In the genomic region with DNA sequence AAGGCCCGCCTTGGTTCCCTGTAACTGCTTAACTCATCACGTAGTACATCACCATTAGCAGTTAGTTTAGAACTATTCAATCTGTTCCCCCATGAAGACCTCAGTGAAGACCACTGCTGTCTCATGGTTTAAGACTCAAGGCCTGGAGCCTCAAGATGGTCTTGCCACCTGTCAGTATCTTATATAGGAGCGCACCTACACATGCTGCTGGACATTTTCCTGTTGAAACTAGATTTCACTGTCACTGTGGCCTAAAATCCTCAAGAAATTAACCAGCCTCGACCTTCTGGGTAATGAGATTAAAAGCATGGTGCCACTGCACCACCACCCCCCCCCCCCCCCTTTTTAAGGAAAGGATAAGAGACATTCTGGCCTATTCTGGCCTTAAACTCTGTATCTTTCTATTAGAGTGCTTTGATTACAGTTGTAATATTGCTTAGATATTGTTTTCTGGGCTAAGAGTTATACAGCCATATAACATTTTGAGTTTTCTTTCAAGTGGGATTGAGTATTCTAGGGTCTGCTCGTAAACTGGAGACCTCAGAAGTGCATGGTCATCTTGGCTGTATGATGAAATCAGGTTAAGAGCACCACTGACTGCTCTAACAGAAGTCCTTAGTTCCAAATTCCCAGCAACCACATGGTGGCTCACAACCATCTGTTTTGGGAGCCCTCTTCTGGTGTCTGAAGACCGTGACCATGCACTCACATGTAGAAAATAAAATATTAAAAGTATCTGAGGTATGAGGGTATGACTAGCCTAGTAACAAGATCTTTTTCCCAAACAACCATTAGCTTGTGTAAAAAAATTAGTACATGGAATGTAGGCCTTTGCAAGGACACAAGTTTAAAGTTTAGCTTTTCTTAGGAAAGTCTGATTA, we compare ENCODE assay signal across 13 mouse cellular contexts. TPM values are rescaled to one million over a fixed set of nuclear protein-coding genes. Genes with fewer than 3 reads are reported as not detected.
DNase-seq lines count a peak whose midpoint lies in the region; ATAC-seq and TF ChIP-seq lines count a peak whose summit lies in the region.
"Had no signal": no experiment of that assay in that cellular context is flagged by ENCODE, and none has a peak within 500 bp of the region (broad histone marks: within the 10 kb centered on the region; RNA-seq: fewer than 3 reads in every experiment).

No protein-coding gene starts in this region.

- no peak overlapping the region for H3K27ac ChIP-seq in layer of hippocampus, adult 2 months
- H3K27ac ChIP-seq in liver, postnatal 0 days (ENCODE audit: low read depth): no peak overlapping the region
- no peak overlapping the region; the same call in 1 of the 2 replicates for H3K27ac ChIP-seq in kidney, embryonic 15.5 days
- H3K27ac ChIP-seq: hindbrain, embryonic 12.5 days had no signal

- 0 out of 2 replicates have a peak, but pooled peaks have one; percentile 16 for TF ChIP-seq CTCF in layer of hippocampus, adult 2 months (conservative IDR thresholded peaks at IDR 0.05)
- TF ChIP-seq CTCF in C2C12 (IDR thresholded peaks at IDR 0.05; ENCODE audit: control insufficient read depth, insufficient read depth, insufficient read length): no peak
- 0 out of 2 replicates have a peak, but pooled peaks have one; percentile 6 for TF ChIP-seq CTCF in liver, postnatal 0 days (IDR thresholded peaks at IDR 0.05; ENCODE audit: low read depth)

- peaks cover 24% of the 10 kb centered on the region for H3K4me1 ChIP-seq in liver, postnatal 0 days (ENCODE audit: insufficient read depth)
- peaks cover 54% of the 10 kb centered on the region for H3K4me1 ChIP-seq in kidney, embryonic 15.5 days

- 72% methylated on average over 6 of the region's 6 CpGs for WGBS in liver, postnatal 0 days (ENCODE audit: insufficient replicate concordance)
- whole genome bisulfite sequencing in kidney, embryonic 15.5 days: 84% methylated on average over 6 of the region's 6 CpGs

- DNase-seq in layer of hippocampus, adult 2 months (ENCODE audit: low spot score in 2 of 2): no peak
- no peak for DNase-seq in layer of hippocampus, adult 18-20 months (ENCODE audit: low spot score in 2 of 2)
- peak; percentile 39 for DNase-seq in brain, adult 2 months (ENCODE audit: low read depth, low spot score)
- no peak for DNase-seq in liver, postnatal 0 days
- DNase-seq in frontal cortex, postnatal 10 days (ENCODE audit: low spot score in 2 of 2): no peak
- no peak for DNase-seq in right cerebral cortex, postnatal 14 days
- DNase-seq: cerebellum, adult 2 months; kidney, postnatal 36 days; lung, postnatal 10 days had no signal

- peaks cover 63% of the 10 kb centered on the region for H3K79me3 ChIP-seq in C2C12 (ENCODE audit: low read depth)

- H3K9ac ChIP-seq in liver, postnatal 0 days (replicated peaks): no peak overlapping the region
- H3K9ac ChIP-seq in kidney, embryonic 15.5 days: no peak overlapping the region

- no peak for TF ChIP-seq EP300 in liver, postnatal 0 days (IDR thresholded peaks at IDR 0.05; ENCODE audit: low read depth)

- peaks cover 84% of the 10 kb centered on the region for H3K79me2 ChIP-seq in C2C12 (ENCODE audit: control insufficient read depth, insufficient read depth)

- H3K36me3 ChIP-seq in C2C12 (ENCODE audit: control insufficient read depth, insufficient read depth): peaks cover 63% of the 10 kb centered on the region
- H3K36me3 ChIP-seq in liver, postnatal 0 days (replicated peaks; ENCODE audit: insufficient read depth, low read length): peaks cover 38% of the 10 kb centered on the region
- H3K36me3 ChIP-seq in kidney, embryonic 15.5 days: peaks cover 49% of the 10 kb centered on the region

- no peak overlapping the region for H3K4me2 ChIP-seq in liver, postnatal 0 days (ENCODE audit: low read depth, low read length)
- H3K4me2 ChIP-seq in kidney, embryonic 15.5 days: no peak overlapping the region

- no peaks in the 10 kb centered on the region for H3K9me3 ChIP-seq in liver, postnatal 0 days (ENCODE audit: low read length)
- no peaks in the 10 kb centered on the region for H3K9me3 ChIP-seq in kidney, embryonic 15.5 days (replicated peaks)
- H3K9me3 ChIP-seq: hindbrain, embryonic 12.5 days had no signal

- no peaks in the 10 kb centered on the region for H3K27me3 ChIP-seq in C2C12 (ENCODE audit: control insufficient read depth, insufficient read depth, insufficient read length)
- H3K27me3 ChIP-seq in liver, postnatal 0 days (ENCODE audit: insufficient read depth, low read length): no peaks in the 10 kb centered on the region
- no peaks in the 10 kb centered on the region for H3K27me3 ChIP-seq in kidney, embryonic 15.5 days
- H3K27me3 ChIP-seq: hindbrain, embryonic 12.5 days had no signal

- no peak for ATAC-seq in liver, postnatal 0 days
- ATAC-seq in kidney, embryonic 15.5 days (replicated peaks; ENCODE audit: low FRiP score): no peak
- ATAC-seq: intestine, postnatal 0 days had no signal

- no peak overlapping the region for H3K4me3 ChIP-seq in layer of hippocampus, adult 2 months
- no peak overlapping the region for H3K4me3 ChIP-seq in C2C12 (ENCODE audit: insufficient read depth, poor library complexity, severe bottlenecking)
- no peak overlapping the region for H3K4me3 ChIP-seq in liver, postnatal 0 days (ENCODE audit: low read depth, low read length)
- no peak overlapping the region for H3K4me3 ChIP-seq in kidney, embryonic 15.5 days (replicated peaks)
- H3K4me3 ChIP-seq: hindbrain, embryonic 12.5 days had no signal

- H3ac ChIP-seq in C2C12 (ENCODE audit: control insufficient read depth, insufficient read length, low read depth): no peak overlapping the region

TF ChIP-seq in C2C12, 6 proteins besides CTCF, POLR2A, EP300 and RAD21:
- TF ChIP-seq MAX (IDR thresholded peaks at IDR 0.05) (peak; percentile 13), MYOG (IDR thresholded peaks at IDR 0.05; ENCODE audit: control insufficient read depth, extremely low read depth, insufficient read length) (no peak), FOSL1 (IDR thresholded peaks at IDR 0.05; ENCODE audit: insufficient read depth, low read length, poor library complexity, severe bottlenecking) (no peak), USF1 (IDR thresholded peaks at IDR 0.05; ENCODE audit: low read depth) (no peak), CEBPB (IDR thresholded peaks at IDR 0.05; ENCODE audit: low read depth) (no peak), MYOD1 (IDR thresholded peaks at IDR 0.05; ENCODE audit: control insufficient read depth, insufficient read length, low read depth) (no peak)

RNA-seq across cellular contexts. Expression of a gene that starts 1.7 kb away (rescaled TPM):
- 10 to 100 TPM; 49.6 to 52.3 TPM for total RNA-seq in layer of hippocampus, adult 2 months (2021)
- total RNA-seq in layer of hippocampus, adult 18-20 months (2021): 10 to 100 TPM; 55.7 to 56.6 TPM
- polyA plus RNA-seq in C2C12 (2012; fragmentation: generic; extraction: Trizol): 3.6 TPM
- 5.3 and 6.0 TPM in 2 replicates for polyA plus RNA-seq in liver, postnatal 0 days (2015; fragmentation: Nextera tagmentation; extraction: Ambion mirVana)
- polyA plus RNA-seq in kidney, embryonic 15.5 days (2015; fragmentation: Nextera tagmentation; extraction: Ambion mirVana): 19.5 and 19.9 TPM in 2 replicates

RNA-seq across cellular contexts. Expression of a gene that starts 5.9 kb away (rescaled TPM):
- total RNA-seq in layer of hippocampus, adult 2 months (2021): 100 to 1,000 TPM; 399 to 405 TPM
- 100 to 1,000 TPM; 411 to 431 TPM for total RNA-seq in layer of hippocampus, adult 18-20 months (2021)
- 1,568 TPM for polyA plus RNA-seq in C2C12 (2012; fragmentation: generic; extraction: Trizol)
- polyA plus RNA-seq in liver, postnatal 0 days (2015; fragmentation: Nextera tagmentation; extraction: Ambion mirVana): 446 and 482 TPM in 2 replicates
- 771 and 828 TPM in 2 replicates for polyA plus RNA-seq in kidney, embryonic 15.5 days (2015; fragmentation: Nextera tagmentation; extraction: Ambion mirVana)

RNA-seq across cellular contexts. Expression of a gene that starts 37.3 kb away (rescaled TPM):
- total RNA-seq in layer of hippocampus, adult 2 months (2021): 10 to 100 TPM; 16.0 to 19.6 TPM
- total RNA-seq in layer of hippocampus, adult 18-20 months (2021): 10 to 100 TPM; 18.2 to 18.8 TPM
- polyA plus RNA-seq in C2C12 (2012; fragmentation: generic; extraction: Trizol): 4.7 TPM
- 2.4 and 2.7 TPM in 2 replicates for polyA plus RNA-seq in liver, postnatal 0 days (2015; fragmentation: Nextera tagmentation; extraction: Ambion mirVana)
- 13.0 and 13.7 TPM in 2 replicates for polyA plus RNA-seq in kidney, embryonic 15.5 days (2015; fragmentation: Nextera tagmentation; extraction: Ambion mirVana)

RNA-seq across cellular contexts. Expression of a gene that starts 57.6 kb away (rescaled TPM):
- total RNA-seq in layer of hippocampus, adult 2 months (2021): 100 to 1,000 TPM; 145 to 161 TPM
- 100 to 1,000 TPM; 158 to 171 TPM for total RNA-seq in layer of hippocampus, adult 18-20 months (2021)
- 41.2 TPM for polyA plus RNA-seq in C2C12 (2012; fragmentation: generic; extraction: Trizol)
- 61.8 and 64.2 TPM in 2 replicates for polyA plus RNA-seq in liver, postnatal 0 days (2015; fragmentation: Nextera tagmentation; extraction: Ambion mirVana)
- 216 and 240 TPM in 2 replicates for polyA plus RNA-seq in kidney, embryonic 15.5 days (2015; fragmentation: Nextera tagmentation; extraction: Ambion mirVana)
